Mouse (Mus musculus): ENCODE measurements around the gene Cpm.

Gene Cpm

DNA sequence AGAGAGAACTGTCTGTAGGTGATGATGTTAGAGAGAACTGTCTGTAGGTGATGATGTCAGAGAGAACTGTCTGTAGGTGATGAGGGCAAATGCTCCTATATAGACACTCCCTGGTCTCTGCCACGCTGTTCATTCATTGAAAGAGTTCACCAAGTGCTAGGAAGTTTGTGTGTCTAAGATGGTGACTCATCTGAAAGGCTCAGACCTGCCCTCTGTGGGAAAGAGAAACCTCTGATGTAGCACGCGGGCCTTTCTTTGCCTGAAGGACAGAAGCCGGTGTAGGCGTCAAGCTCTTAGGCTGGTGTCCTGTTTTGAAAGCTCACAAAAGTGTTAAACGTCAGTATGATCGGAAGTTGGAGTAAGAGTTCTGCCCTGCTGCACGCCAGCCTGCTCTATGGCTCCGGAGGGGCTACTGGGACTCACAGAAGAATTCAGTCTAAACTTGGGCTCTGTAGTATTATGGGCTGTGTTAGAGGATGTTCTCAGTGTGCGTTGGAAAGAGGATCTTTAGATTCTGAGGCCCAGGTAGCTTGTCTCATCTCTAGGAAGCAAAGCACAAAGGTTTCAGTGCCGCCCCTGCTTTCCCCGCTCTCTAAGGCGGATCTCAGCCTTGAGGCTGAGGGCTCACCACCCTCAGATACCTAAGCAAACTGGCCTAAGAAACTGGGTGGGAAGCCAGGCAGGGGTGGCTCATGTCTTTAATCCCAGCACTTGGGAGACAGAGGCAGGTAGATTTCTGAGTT is 48.4 kb downstream of the Cpm start:
- no peak for DNase-seq

DNA sequence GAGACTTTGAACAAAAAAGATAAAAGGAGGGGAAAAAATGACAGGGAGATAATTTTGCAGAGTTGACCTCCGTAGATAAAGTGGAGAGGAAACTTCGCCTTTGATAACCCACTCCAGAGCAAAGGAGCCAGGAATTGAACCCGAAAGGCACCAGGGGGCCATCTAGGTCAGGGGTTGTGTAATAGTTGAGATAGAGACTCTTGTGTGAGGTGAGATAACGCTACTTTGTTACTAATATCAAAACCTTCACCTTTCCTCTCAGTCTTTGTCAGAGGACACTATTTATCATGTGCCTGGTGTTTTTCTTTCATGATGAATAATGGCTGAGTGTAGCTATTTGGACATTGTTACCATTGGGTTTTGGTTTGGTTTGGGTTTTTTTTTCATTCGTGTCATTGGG is 49.1 kb downstream of the Cpm start:
- no peak for DNase-seq

DNA sequence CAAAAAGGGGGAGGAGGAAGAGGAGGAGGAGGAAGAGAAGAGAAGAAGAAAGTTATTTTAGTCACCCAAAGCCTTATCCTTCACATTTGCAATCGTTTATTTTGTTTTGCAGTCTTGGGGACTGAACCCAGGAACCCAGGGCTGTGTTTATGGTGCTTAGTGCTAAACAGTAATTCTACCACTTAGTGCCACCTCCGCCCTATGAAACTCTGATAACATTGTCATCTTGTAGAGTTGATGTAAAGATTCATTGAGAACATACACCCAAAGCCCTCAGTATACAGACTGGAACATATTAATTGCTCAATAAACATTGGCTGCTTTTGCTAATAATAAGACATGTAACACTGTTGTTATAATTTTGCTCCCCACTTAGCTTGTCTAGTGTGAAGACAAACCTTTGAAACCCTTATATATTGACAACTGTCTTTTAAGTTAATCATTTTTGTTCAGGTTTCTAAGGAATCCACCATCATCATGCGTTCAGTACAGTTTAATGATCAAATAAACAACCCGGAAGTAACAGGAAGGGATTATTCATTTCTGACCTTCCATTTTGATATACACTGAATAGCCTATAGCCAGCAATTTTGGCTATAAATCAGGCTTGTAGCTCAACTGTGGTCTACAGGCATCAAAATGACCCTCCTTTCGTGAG is 49.9 kb downstream of the Cpm start:
- DNase-seq = no peak

DNA sequence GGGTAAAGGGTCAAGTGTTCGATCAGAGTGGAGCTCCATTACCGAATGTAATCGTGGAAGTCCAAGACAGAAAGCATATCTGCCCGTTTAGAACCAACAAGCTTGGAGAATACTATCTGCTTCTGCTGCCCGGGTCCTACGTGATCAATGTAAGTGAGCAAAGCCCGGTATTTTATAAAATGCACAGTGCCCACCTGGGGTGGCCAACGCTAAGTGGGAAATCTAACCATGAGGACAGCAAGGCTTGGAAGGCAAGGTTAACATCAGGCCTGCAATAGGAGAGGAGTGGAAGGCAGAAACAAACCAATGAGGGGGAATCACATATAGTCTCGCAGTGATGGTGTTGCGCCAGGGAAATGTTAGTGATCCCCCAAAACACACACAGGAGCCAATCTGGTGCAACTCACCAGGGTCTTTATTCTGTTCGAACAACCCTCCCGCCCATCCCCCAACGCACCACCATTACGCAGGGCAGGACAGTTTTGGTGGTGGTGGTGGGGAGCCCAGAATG is 50.7 kb downstream of the Cpm start:
- no peak for DNase-seq

DNA sequence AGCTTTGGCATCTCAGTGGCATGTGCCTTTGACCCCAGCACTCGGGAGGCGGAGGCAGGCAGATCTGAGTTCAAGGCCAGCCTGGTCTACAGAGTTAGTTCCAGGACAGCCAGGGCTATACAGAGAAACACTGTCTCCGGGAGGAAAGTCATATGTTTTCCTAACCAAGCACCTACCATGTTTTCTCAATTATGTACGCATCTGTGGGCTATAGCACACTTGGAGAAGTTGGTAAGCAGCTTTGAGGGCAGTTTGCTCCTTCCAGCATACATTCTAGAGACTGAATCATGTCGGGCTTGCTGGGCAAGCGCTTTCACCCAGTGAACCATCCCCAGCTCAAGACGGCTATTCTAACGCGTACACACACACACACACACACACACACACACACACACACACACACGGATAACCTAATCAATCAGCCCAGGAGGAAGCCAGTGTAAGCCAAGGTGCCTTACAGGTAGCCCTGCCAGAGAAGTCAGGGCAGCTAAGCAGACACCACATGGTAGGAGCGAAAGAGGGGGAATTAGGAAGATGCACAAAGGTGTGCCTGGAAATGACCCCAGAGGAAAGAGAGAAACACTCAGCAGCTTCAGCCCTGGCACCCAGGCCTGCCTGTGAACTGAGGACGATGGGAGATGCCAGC is 51.7 kb downstream of the Cpm start:
- no peak for DNase-seq

DNA sequence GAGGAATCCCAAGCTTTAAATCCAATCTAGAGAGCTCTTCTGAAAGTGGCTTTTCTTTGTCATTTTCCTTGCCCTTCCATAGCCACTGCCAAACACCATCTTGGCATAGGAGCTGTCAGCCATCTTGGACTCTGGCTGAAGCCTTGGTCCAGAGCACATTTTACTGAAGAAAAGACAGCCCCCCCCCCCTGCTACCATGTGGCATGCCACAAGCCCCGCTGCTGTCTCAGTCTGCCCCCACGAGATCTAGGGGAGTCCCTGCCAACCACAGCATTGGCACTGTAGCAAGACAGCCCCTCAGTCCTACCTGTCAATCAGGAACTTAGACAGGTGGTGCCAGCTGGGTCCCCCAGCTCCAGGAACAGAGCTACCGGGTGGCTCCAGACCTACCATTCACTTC is 52.2 kb downstream of the Cpm start:
- DNase-seq = no peak

DNA sequence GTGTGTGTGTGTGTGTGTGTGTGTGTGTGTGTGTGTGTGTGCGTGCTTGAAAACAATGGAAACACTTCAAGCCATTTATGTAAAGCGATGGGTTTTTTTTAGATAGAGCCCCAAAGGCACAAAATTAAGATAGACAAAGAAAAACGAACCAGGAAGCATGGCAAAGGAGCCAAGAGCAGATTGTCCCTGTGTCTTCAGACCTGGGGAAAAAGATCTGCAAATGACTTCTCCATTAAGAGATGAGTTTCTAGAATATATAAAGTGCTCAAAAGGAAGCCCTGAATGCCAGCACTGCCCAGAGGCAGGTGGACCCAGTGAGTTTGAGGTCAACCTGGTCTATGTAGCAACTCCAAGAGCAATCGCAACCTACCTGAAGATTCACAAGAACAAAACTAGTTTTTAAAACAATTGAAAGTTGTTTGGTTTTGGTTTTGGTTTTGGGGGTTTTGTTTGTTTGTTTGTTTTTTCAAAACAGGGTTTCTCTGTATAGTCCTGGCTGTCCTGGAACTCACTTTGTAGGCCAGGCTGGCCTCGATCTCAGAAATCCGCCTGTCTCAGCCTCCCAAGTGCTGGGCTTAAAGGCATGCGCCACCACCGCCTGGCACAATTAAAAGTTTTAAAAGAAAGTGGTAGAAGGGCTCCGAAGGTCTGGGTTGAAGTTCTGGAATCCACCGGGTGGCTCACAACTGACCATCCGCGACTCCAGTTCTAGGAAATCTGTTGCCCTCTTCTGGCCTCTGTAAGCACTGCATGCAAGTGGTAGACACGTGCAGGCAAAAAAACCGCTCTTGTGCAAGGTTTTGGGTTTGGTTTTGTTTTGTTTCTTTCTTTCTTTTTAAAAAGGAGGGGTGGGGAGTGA is 52.9 kb downstream of the Cpm start:
- DNase-seq = peak; percentile 47 to 50

DNA sequence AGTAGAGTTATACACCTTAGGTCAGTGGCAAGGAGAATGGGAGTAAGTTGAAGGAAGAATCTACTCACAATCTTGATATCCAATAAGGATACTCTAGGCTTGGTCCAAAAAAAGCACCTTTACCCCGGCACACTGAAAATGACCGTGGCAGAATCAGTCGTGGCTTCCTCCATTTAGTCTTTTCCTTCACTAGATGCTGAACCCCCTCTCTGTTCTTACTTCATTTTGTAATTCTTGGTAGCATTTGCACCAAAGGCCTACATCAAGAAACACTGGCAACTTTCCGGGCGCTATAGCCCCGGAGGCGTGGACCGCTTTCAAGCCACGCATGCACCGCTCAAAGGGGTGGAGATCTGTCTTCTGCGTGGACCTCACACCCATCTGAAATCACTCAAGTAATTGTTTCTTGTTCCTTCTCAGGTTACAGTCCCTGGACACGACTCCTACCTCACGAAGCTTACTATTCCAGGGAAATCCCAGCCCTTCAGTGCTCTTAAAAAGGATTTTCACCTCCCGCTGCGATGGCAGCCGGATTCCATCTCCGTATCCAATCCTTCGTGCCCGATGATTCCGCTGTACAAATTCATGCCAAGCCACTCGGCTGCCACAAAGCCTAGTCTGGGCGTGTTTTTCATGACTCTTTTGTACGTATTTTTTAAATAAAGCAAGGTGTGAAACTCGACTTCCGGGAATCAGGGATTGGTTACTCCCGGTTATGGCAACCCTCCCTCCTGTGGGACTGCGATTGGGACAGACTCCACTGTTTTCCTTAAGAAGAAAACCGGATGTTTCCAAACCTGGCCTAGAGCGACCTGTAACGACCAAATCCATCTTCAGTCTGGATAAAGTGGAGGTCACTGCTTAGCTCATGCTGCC is 53.8 kb downstream of the Cpm start:
- DNase-seq = no peak

DNA sequence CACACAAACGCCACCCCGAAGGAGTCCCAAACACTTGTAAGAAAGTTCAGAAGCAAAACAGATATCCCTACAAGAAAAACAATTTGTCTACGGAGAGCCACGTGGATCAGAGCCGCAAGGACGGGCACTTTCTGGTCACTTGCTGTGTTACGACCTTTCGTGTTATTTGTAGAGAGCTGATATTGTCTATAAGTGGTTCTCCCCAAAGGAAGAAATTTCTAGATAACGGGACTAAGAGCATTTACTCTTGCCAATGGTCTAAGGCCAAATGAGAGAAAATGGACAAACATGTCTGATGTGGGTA is 54.4 kb downstream of the Cpm start:
- no peak for DNase-seq

DNA sequence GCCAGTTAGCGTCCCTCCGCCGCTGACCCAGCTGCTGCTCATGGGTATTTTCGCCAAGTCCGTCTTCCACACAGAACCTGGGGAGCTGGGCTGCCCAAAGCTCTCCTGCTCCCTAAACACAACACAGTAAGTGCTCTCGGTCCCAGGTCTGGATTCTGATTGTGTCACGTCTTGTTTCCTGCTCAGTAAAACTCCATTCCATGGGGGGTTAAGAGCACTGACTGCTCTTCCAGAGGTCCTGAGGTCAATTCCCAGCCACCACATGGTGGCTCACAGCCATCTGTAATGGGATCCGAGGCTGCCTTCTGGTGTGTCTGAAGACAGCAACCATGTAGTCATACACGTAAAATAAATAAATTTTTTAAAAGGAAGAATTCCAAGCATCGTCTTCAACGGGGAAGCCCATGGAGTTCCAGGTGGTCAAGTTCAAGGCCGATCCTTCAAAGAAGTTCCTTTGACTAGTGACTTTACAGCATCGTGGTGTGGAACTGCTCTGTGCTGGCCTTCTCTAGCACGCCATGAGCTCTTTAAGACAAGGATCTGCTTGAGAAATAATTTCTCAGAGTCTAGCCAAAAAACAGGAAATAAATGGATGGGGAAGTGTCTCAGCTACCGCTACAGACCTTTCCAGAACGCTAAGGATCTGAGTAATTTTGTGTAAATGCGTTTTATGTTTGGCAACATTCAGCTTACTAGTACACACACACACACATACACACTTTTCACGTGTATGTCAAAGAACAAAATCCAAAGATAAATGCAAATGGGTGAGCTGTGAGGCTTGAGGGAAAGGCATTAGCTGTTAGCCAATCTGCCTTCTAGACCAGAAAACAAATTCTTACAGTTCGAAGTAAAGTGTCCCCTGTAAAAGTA is 55.2 kb downstream of the Cpm start:
- DNase-seq = no peak

DNA sequence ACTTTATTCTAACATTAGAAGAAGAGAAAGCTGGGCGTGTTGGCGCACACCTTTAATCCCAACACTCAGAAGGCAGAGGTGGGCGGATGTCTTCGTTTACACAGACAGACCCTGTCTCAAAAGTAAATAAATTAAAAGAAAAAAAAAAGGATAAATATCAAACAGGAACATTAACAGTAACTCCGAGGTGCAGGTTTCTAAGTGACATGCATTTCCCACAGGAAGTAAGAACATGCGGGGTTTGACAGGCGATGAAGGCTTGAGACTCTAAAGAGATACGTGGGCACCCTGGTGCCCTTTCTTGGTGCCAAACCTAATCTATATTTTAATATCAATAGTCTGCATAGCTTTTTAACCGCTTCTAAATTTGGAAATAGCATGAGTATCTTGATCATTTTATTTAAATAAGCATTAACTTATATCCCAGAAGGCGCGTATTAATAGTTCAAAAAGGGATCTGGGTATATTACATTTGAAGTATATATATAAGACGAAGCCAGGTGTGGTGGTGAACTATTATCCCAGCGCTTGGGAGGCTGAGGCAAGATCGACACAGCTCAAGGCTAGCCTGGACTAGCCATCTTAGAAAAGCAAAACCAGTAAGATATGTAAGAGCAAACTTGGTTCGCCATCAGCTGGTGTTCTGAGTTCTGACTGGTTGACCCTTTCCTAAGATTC is 56.0 kb downstream of the Cpm start:
- no peak for DNase-seq

DNA sequence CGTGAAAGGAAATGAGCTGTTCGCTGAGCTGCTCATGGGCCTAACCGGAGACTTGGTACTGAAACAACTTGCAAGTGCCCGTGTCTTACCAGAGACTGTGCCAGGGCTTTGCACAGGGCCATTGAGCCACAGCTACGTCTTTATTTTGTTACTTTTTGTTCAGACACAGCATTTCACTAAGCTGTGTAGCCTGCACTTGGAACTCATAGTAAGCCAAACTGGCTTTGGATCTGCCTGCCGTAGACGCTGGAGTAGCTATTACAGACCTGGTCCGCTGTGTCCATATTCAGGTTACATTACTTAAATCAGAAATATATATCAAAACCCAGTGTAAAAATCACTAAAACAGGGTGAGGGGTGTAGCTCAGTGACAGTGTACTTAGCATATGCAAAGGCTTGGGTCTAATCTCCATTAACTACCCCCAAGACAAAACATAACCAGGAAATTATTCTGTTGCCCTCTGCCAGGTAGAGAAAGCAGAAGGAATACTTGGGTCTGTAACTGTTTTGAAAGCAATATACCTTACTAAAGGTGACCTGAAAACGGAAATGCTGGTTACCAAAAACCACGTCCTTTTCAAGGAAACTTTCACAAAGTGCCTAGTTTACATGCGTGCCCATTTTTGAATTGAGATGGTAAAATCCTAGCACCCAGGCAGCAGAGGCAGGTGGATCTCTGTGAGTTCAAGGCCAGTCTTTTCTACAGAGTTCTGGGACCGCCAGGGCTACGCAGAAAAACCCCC is 56.7 kb downstream of the Cpm start:
- DNase-seq = no peak

DNA sequence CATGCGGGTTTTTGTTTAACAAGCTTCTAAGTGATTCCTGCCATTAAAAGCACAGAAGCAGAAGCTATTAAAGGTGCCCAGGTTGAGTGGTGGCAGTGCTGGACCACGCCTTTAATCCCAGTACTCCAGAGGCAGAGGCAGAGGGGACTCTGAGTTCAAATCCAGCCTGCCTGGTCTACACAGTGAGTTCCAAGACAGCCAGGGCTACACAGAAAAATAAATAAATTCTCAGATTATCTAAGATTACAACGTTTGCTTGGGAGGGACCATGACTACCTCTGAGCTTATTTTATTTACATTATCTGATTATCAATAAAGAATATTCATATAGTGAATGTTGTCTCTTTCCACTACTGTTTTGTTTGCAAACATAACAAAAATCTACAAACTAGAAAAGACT is 57.7 kb downstream of the Cpm start:
- DNase-seq = no peak

DNA sequence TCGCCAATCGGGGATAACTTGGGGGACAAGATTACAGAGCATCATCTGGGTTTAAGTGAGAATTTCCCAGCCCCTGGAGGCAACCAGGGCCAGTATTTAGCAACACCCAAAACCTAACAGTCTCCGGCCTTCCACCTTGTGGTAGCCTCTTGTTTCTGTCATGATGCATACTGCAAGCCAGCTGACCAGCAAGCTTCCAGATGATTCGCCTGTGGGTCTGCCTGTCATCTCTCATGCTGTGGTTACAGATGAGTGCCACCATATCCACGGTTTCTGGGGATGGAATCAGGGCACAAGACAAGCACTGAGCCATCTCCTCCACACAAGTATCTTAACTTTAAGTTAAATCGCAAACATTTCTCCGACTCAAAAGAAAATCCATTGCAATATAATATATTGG is 58.3 kb downstream of the Cpm start:
- DNase-seq = no peak

DNA sequence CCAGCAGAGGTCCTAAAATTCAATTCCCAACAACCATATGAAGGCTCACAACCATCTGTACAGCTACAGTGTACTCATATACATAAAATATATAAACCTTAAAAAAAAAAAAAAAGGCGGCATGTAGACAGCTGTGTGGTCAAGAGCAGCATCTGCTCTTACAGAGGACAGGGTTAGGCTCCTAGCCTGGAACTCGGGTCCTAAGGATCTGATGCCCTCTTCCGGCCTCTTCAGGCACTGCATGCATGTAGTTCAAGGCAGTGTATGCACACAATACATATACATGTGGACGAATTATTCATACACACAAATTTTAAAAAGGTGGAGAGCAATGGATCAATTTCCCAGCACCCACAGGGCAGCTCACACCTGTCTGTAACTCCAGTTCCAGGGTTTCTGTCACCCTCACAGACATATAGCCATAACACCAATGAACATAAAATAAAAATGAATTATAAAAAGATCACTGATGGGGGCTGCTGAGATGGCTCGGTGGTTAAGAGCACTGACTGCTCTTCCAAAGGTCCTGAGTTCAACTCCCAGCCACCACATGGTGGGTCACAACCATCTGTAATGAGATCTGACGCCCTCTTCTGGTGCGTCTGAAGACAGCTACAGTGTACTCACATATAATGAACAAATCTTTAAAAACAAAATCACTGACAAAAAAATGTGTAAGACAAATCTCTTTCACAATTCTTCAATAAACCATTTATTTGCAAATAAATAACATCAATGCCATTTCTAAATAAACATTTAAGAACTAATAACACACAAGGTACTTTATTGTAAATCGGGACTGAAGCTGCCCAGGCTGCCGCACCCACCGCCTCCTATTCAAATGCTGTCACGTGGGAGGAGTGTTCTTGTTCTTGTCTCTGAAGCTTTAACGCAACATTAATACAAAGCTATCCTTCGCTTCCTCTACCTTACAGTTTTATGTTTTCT is 59.2 kb downstream of the Cpm start:
- no peak for DNase-seq

DNA sequence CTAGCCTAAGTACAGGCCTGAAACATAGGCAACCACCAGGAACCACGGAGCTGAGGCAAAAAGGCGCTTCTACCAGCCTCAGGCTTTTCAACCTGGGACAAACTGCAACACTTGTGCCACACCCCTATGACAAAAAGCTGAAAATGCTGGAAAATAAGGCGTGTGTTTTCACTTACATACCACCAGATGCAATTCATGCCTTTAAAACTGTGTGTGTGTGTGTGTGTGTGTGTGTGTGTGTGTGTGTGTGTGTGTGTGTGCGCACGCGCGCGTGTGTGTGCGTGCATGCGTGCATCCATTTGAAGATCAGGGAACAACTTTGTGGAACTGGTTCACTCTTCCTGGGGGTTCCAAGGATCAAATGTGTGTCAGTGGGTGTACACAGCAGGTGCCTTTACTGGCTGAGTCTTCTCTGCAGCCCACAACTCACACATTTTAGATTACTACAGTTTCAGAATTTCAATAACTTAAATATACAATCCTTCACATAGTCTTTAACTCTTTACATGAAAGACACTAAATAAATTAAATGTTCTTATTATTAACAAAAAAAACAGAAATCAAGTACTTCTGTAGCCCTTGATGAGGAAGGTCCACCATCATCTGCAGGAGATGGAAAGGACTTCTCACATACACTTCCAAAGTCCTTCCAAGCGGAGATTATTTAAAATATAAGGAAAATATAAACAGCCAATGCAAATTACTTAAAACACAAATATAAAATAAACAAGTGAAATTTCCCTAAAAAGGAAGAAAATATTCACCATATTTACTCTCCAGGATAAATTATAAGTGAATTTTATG is 60.2 kb downstream of the Cpm start:
- DNase-seq = no peak

DNA sequence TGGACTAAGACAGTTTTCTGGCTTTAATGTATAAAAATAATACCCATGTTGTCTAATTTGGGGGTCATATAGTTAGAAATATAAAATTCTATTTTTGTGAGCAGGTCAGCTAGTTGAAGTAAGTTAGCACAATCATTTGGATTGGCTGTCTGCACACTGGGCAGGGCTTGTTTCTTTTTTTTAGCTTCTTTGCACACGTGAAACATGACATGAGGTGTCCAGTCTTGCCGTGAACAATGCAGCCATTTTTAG is 60.7 kb downstream of the Cpm start:
- no peak for DNase-seq

DNA sequence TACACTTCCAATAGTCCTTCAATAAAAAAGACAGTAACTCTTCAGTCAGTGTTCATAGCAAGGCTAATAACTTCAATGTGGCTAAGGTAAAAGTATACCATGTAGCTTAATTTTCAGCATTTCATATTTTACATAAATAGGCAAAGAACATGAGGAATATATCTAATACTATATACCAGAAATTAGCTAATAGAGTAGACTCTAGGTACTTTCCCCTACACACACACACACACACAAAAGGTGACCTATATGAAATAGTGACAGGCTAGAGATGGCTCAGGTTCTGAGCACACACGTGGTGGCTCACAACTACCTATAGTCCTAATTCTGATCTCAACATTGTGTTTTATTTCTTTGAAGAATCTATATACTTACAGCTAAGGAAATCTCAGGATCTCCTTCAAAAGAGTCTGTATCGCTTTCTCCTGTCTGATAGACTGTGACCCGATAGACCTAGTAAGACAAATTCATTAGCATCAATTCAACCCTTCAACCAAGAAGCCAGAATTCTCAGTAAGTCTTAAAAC is 61.5 kb downstream of the Cpm start:
- no peak for DNase-seq

All from cerebellum, adult 18-20 months (tissue).